Mouse (Mus musculus): ENCODE measurements around the gene Lax1.
"Not testable (repeated sequence)": the region's sequence is repeated elsewhere in the genome, so short reads cannot be mapped to it uniquely, and the experiment has no call there.

The Lax1 gene

DNA sequence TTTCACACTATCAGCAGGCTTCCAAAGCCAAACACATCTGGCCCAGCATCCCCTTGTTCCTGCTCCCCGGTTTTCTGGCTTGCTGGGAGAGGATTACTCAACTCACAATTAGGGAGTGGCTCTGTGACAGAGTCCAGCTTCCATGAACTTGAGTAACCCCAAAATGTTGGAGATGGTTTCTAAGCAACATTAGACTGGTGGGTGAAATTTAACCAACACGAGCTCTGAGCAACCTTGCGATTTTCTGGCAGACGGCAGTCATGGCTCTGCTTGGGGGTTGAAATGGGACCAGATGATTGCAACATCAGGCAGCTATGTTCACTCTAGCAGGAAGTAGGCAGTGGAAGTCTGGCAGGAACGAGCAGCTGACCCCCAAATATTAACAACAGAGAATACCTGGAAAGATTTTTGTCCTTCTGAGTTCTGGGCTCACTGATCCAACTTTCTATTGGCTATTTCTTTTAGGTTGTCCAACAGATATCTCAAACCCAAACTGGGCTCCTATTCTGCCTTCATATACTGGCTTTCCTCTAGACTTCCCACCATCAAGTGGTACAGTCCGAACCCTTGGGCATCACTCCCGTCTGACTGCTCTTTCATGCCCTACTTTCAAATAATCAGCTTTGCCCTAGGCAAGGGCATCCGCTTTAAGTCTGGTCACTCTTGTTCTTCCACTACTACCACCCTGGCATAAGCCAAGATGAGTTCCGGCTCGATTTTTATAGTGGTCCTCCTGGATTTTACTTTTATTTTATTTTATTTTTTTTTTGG lies 4.0 kb downstream of the Lax1 start:
- DNase-seq, result no peak

DNA sequence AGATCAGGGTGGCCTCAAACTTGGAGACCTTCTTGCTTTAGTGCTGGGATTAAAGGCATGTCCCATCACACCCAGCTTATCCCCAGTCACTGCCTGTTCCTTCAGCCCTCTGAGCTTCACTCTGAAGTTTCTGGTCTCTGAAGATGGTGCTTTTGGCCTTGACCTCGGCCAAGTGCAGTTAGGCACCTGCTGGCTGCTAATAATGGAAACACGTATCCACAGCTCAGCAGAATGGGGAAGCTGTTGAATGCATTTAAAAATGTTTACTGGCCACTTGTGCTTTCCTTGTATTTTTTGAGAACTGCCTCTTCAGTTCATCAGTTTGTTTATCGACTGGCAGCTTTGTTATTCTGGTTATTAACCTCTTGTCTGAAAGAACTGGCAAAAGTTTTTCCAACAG lies 18.1 kb downstream of the Lax1 start:
- DNase-seq, result no peak

DNA sequence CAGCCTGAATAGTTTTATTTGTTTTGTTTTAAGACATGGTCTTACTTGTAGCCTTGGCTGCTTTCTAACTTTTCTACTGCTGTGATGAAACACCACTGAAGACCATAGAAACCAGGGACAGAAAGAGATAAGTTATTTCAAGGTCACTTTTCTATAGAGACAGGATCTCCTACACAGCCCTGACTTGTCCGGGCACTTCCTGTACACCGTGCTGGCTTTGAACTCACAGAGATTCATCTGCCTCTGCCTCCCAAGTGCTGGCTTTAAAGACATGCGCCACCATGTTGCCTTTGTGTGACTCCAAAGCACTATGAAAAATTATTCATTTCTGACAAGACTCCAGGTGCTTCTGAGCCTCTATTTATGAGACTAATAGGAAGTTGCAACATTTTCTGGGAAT lies 18.6 kb downstream of the Lax1 start:
- DNase-seq, result no peak

DNA sequence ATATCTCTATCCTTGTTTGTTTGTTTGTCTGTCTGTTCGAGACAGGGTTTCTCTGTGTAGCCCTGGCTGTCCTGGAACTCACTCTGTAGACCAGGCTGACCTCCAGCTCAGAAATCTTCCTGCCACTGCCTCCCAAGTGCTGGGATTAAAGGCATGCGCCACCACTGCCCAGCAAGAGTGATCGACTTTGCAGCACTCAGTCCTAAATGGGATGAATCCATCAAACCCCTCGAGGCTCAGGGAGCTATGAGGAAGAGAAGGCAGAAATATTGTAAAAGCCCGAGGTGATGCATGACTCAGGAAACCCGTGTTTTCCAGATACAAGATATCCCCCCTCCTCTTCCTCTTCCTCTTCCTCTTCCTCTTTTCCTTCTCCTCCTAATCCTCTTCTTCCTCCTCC lies 19.1 kb downstream of the Lax1 start:
- no peak for DNase-seq

DNA sequence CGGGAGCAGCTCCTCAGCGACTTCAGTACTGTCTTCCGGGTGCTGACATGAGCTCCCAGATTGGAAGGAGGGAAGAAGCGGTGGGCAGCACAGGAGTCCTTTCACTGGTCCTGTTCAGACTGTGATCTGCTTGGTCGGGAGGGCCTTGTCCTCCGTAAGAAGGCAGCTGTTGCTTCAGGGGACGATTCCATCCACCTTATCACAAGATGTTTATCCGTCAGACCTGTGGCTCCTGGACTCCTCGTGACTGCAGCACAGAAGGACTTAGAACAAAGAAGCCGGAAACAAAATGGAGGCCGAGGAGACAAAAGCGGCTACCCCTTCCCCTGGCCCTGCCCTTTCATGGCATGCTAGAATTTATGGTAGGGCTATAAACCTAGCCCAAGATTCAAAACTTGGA lies 19.7 kb downstream of the Lax1 start:
- no peak for DNase-seq

DNA sequence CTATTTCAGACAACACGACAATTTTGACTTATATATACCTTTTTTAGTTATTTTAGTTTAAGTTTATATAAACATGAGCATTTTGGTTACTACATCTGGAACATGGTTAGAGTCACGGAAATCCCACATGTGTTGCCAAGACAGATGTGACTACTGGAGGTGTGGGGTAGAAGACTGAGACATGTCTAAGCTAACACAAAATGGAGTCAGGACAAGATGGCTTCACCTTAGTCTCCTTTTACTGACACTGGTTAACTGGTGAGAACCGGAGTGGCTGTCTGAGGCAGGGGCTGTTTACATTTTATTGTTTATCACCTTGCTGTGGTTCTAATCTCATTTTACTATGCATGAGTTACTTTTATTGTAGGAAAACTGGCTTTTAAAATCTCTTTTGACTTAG lies 21.3 kb downstream of the Lax1 start:
- DNase-seq, result no peak

DNA sequence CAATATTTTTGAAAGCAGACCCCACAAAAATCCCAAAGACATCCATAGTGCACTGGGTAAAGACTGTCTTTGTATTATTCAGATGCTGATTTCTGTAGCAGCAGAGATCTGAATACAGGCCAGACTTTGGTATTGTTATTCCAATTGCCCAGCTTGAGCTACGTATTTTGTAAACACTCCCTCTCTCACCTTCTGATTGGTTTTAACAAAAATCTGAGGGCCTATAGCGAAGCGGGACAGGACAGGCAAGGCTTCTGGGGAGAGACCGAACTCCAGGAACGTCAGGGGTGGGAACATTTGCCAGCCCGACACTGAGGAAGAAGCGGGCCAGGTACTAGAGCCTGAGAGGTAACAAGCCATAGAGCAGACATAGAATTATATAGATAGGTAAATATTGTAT lies 22.2 kb downstream of the Lax1 start:
- no peak for DNase-seq

DNA sequence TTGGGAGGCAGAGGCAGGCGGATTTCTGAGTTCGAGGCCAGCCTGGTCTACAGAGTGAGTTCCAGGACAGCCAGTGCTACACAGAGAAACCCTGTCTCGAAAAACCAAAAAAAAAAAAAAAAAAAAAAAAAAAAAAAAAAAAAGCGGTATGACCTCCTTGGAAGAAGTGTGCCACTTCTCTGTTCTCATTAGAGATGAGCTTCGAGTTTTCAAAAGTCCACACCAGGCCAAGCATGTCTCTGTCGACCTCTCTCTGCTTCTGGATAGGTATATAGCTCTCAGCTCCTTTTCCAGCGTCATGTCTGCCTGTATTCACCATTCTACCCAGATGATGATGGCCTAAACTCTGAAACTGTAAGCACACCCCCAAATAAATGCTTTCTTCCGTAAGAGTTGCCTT lies 24.2 kb downstream of the Lax1 start:
- not testable (repeated sequence) for DNase-seq

DNA sequence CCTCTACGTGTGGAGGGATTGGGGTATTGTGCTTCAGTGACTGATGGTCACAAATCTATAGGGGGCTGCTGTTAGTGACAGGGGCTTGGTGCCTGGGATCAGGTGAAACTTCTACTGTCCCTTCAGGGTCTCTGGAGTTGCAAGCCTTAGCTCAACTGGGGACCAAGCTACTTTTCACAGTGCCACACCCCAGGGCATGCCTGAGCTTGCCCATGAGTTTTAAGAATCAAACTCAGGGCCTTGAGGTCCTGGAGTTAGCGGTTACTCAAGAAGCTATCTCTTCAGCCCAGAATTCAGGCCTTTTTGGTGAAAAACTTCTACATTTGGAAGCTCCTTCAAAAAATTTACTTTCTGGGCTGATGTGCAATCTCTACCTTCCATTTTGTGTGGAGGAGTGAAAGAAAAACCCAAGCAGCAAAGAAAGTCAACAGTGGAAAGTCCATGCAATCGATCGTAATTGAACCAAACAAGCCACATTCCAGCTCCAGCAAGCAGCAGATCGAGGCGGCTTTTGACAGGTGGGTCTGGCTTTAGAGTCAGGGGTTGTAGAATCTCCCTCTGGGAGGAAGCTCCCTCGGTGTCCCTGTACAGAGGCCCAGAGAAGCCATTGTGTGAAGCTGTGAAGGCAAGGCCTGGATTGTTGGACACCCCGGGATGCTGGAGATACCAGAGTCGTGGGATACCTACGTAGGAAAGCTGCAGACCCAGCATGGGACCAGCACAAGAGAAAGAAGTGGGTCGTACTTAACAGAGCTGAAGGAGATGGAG lies 25.5 kb downstream of the Lax1 start:
- no peak for DNase-seq

DNA sequence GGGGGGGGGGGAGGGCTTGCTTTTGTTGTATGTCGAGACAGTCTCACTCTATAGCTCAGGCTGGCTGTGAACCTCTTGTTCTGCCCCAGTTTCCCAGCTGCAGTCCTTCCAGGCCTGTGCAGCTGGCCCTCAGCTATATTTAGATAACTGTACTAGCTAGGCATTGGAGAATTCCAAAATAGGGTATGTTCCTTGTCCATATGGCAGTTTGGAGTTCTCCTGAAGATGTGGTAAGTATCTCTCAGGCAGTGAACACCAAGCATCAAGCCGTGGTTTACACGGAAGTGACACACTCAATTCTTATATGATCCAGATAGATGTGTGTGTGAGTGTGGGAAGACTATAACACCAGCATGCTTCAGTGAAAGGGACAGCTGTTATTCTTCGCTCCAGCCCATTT lies 26.5 kb downstream of the Lax1 start:
- no peak for DNase-seq

DNA sequence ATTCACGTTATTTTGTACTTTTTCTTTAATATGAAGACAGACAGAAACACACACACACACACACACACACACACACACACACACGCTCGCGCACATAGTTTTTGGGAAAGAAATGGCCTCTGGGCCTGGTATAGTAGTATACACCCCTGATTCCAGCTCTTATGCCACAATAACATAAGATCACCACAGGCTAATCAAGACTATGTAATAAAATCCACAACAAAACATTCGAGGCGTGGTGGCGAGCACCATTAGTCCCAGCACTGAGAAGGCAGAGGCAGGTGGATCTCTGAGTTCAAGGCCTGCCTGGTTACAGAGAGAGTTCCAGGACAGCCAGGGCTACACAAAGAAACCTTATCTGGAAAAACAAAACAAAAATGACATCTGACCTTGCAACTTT lies 27.0 kb downstream of the Lax1 start:
- no peak for DNase-seq

DNA sequence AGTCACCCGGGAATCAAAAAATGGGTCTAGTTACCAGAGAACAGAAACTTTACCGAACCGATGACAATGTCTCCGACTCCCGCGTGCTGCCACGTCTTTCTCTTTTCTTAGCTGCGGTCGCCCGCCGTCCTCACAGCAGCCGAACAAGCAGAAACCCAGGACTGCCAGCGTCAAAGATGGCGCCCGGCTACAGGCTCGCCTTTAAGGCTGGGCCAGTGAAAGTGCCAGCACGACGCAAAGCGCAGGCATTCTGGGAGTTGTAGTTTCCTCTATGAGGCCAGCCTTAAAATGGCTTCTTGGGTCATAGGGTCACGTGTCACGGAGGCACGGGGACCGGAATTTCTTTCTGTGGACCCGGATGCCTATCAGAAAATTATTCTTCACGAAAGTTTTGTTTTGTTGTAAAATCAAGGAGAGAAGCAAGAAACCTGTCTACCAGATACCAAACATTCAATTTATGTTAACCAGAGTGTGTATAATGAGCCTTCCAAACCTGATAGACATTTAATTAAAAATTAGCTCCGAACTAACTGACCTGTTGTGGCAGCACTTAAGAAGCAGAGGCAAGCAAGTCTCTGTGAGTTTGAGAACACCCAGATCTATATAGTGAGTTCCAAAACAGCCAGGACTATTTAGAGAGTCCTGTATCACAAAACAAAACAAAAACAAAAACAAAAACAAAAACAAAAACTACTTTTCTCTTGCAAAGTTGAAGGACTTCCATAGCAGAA lies 28.5 kb downstream of the Lax1 start, which contains the start of gene Gm38394:
Gm38394 (minus strand) TSS at position 116 of the 731 bp plus-strand sequence.
- peak; percentile 82 to 83 for DNase-seq

DNA sequence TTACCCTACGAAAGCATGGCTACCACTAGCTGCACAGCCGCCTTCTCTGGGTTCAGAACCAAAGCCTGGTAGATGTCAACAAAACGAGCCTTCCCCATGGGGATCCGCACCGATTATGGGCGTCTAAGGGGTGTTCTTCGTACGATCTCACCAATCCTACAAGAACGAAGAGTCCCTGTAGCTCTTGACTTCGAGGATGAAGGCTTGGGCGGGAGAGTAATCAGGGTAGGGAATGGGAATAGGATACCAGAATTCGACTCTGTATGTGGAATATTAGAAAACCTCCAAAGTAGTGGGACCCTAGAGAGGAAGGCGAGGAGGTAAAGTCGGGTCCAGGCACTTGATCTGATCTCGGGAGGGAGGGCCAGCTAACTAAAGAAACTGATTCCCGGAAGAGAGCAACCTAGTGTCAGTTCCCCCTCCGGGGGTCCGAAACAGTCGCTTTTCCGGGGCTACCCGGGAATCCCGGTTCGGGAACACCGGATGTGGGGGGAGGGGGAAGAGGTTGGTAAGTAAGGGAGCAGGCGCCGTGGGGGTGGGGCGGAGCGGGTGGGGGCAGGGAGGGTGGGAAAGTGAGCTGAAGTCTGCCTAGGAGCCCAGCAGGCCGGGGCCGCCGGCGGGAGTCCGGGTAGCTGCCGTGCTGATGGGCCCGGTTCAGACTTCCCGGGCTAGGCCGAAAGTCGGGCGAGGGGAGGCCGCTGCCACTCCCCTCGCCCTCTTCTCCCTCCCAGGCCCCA lies 29.3 kb downstream of the Lax1 start, which contains the start of gene Zbed6:
Zbed6 (minus strand) TSS at position 420 of the 737 bp plus-strand sequence.
- peak; percentile 47 to 55 for DNase-seq

DNA sequence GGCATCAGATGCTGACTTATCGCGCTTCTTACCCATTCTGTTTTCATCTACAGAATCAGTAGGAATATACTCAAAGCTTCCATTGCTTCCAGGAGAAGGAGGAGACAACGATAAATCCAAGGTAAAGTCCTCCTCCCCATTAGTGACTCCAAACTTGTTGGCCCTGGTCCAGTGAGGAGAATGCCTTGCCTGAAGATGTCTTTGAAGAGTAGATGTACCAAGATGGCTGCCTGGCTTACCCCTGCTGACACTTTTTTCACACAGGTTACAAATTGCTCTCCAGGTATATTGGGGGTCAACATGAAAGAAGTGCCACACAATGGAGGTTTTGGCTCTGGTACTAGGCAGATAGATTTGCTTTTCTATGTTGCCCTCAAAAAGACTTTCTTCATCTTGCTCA lies 31.0 kb downstream of the Lax1 start:
- no peak for DNase-seq

DNA sequence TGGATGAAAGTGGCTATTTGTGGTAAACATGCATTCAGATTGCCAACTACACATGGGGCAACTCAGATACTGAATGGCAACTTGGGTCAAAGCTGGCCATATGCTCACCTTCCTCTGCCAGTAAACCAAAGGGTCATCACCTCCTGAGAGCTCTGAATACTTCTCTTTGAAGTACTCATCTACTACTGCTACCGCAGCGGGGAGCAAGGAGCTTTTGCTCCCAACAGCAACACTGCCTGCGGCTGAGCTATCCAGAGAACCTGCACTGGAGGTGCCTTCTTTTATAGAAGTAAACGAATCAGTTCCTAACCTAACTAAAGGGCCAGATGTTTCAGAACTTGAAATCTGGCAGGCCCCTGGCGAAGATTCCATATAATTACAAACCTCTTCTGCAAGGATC lies 33.1 kb downstream of the Lax1 start:
- DNase-seq, result no peak

DNA sequence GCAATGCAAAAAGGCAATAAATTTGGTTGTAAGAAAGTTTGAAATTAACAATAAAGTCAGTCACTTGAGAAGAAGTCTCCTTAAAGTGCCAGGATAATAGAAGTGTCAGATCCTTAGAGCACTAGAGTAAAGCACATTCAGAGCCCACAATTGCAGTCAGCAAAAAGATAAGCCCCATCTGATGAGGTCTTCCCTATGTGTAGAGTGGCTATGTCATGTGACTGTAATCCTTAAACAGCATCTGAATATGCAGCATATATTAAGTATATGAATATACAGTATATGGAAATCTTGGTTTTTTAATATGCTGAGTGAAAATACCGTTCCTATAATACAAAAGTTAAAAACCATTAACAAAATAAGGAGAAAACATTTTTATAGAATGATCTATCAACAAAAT lies 36.9 kb downstream of the Lax1 start:
- DNase-seq, result no peak

DNA sequence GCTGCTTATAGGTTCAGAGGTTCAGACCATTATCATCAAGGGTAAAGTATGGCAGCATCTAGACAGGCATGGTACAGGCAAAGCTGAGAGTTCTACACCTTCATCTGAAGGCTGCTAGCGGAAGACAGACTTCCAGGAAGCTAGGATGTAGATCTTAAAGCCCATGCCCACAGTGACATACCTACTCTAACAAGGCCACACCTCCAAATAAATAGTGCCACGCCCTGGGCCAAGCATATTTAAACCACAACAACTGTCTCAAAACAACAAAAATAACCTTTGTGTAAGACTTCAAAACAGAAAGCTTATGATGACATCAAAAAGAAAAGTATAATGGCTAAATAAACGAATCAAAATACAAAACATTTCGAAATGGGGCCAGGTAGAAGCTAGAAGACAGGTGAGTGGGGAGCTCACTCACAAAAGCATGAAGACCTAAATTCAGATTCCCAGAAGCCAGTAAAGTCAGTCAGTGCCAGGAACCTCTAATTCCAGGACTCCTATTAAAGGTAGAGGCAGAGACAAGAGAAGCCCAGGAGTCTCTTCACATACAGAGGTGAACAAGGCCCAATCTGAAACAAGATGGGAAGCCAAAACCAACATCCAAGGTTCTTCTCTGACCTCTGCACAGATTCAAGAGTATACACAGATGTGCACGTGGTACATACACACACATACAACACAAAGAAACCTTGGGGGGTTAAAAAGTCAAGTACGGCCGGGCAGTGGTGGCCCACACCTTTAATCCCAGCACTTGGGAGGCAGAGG lies 39.4 kb downstream of the Lax1 start:
- DNase-seq, result no peak

DNA sequence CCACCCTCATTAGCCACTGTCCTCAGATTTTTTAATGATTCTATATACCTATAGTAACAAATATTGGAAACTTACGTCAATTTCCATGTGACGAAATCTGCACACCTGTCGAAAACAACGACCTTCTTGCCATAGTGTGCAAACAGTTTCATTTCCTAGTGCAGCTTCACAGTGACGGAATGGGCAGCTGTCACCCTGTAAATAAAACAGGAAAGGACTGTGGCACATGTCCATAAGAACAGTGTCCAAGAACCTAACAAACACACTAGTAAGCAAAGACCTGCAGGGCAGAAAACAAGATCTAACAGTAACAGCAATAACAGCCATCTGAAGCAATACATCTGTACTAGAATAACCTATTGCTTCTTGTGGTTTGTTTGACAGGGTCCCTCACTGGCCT lies 44.3 kb downstream of the Lax1 start:
- no peak for DNase-seq

DNA sequence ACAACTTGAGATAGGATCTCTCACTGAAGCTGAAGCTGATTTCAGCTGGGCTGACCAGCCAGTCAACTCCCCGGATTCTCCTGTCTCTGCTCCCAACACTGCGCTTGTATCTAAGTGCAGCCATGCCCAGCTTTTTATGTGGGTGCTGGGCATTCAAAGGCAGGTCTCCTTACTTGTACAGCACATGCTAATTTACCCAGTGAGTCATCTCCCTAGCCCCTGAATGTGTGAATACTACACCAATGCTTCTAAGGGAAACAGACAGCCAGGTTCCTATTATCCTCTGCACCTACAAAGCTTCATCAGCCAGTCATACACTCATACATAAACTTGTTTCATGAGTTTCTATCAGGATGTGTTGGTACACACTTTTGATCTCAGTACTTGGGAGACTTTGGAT lies 48.7 kb downstream of the Lax1 start:
- no peak for DNase-seq

DNA sequence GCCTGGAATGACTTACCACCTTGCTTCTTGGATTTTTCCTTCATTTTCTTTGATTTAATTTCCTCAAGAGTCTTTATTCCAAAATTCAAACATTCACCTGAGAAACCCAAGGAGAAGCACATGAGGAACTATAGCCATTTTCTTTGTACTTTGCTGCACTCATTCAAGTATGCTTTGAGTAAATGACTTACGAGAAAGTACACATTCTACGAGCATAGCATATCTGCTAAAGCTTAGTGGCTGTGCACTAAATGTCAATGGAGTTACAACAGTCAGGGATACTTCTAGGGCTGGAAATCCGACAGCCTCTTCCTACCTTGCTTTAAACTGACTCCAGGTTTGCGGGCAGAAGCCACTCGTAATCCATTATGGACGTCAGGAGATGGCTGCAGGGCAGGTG lies 51.4 kb downstream of the Lax1 start:
- no peak for DNase-seq

DNA sequence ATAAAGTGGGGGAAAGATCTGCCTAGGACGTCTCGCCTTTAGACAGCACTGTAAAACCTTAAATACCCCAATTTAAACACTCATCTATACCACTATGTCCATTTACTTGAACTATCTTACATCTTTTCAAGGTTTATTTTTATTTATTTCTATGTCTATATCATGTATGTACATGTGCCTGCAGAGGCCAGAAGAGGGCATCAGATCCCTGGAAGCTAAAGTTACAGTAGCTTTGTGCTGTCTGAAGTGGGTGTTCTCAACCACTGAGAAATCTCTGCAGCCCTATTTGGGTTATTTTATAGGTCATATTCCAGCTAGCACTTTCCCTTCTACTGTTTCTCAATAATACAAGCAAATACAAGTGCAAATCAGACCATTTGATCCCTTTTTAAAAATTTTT lies 57.7 kb downstream of the Lax1 start:
- no peak for DNase-seq

Measured in spleen, adult 18-20 months (tissue).